Mouse (Mus musculus) lung, postnatal 10 days (tissue): ENCODE measurements around the gene Fbxo40.

Experiments used
- DNase-seq: peaks from one replicate; pipeline ENCODE4 v3.0.0; 2021

The Fbxo40 gene

GRCm38 (mm10) chr16:36989999-36990625 lies at the start of gene Fbxo40:
Gene Fbxo40 (minus strand): TSS chr16:36990467.
- DNase-seq, result no peak

GRCm38 (mm10) chr16:37034751-37035150 lies 44.5 kb upstream of the Fbxo40 start:
- no peak for DNase-seq

- no peak for DNase-seq
Observed at GRCm38 (mm10) chr16:37031996-37032395, 41.7 kb upstream of the Fbxo40 start.

GRCm38 (mm10) chr16:37027581-37027980 lies 37.3 kb upstream of the Fbxo40 start:
- DNase-seq, result no peak

GRCm38 (mm10) chr16:37012336-37012735 lies 22.1 kb upstream of the Fbxo40 start:
- no peak for DNase-seq

- no peak for DNase-seq
Observed at GRCm38 (mm10) chr16:37011922-37012289, 21.6 kb upstream of the Fbxo40 start.

GRCm38 (mm10) chr16:37011061-37011921 lies 21.0 kb upstream of the Fbxo40 start, which contains the start of gene Polq:
Gene Polq (plus strand): TSS chr16:37011786.
- DNase-seq, result peak; percentile 96

- peak; percentile 56 for DNase-seq
Observed at GRCm38 (mm10) chr16:37010370-37010769, 20.1 kb upstream of the Fbxo40 start.

- no peak for DNase-seq
Observed at GRCm38 (mm10) chr16:37009262-37009661, 19.0 kb upstream of the Fbxo40 start.

GRCm38 (mm10) chr16:36999366-36999972 lies 9.2 kb upstream of the Fbxo40 start:
- DNase-seq, result no peak

- DNase-seq, result no peak
Observed at GRCm38 (mm10) chr16:36997650-36998049, 7.4 kb upstream of the Fbxo40 start.

GRCm38 (mm10) chr16:36989493-36989892 lies 774 bp downstream of the Fbxo40 start:
- no peak for DNase-seq

- DNase-seq, result no peak
Observed at GRCm38 (mm10) chr16:36988066-36988465, 2.2 kb downstream of the Fbxo40 start.

- DNase-seq, result no peak
Observed at GRCm38 (mm10) chr16:36987399-36987798, 2.9 kb downstream of the Fbxo40 start.

- DNase-seq, result no peak
Observed at GRCm38 (mm10) chr16:36985636-36986042, 4.6 kb downstream of the Fbxo40 start.

GRCm38 (mm10) chr16:36983796-36984195 lies 6.5 kb downstream of the Fbxo40 start:
- no peak for DNase-seq

- DNase-seq, result no peak
Observed at GRCm38 (mm10) chr16:36979127-36979526, 11.1 kb downstream of the Fbxo40 start.

- no peak for DNase-seq
Observed at GRCm38 (mm10) chr16:36963415-36963814, 26.9 kb downstream of the Fbxo40 start.

GRCm38 (mm10) chr16:36955106-36955505 lies 35.2 kb downstream of the Fbxo40 start:
- no peak for DNase-seq

GRCm38 (mm10) chr16:36951029-36951428 lies 39.2 kb downstream of the Fbxo40 start:
- no peak for DNase-seq

- no peak for DNase-seq
Observed at GRCm38 (mm10) chr16:36949614-36950336, 40.5 kb downstream of the Fbxo40 start.

- DNase-seq, result no peak
Observed at GRCm38 (mm10) chr16:36947646-36948197, 42.5 kb downstream of the Fbxo40 start.
